Mouse (Mus musculus) embryonic stem cell, embryonic (primary cell): ENCODE measurements around the gene Fetub.

ENCODE experiments used
- CTCF ChIA-PET, 4 experiments: fragments of 300-600 bp in 2 of 4; fragments of 350-600 bp in 2 of 4; sonication (Branson Sonifier 250); formaldehyde crosslinking; loops; one replicate each; lab custom pipeline; 2022; ENCODE audit warnings: inconsistent platforms in 2 of 4; lab: Charles Lee
- POLR2A ChIA-PET, 4 experiments: fragments of 300-600 bp in 2 of 4; fragments of 350-600 bp in 2 of 4; sonication (Branson Sonifier 250); formaldehyde crosslinking; loops; one replicate each; lab custom pipeline; 2022; ENCODE audit warnings: antibody characterized with exemption in 4 of 4, inconsistent platforms in 1 of 4; lab: Charles Lee

Gene Fetub

GRCm38 (mm10) chr16:22894095-22894494, 24.0 kb upstream of the Fetub start:
- CTCF ChIA-PET, result interaction anchor here in 1 of 4 experiments (0.6 kb wide), 1 partner anchor 39 kb away, joined by 10 read pairs; no protein-coding TSS in a partner anchor
- POLR2A ChIA-PET, result interaction anchor here in 2 of 4 experiments (1.0 to 1.2 kb wide), 3 partner anchors 13 to 208 kb away, joined by 3 read pairs; no protein-coding TSS in a partner anchor

DNA sequence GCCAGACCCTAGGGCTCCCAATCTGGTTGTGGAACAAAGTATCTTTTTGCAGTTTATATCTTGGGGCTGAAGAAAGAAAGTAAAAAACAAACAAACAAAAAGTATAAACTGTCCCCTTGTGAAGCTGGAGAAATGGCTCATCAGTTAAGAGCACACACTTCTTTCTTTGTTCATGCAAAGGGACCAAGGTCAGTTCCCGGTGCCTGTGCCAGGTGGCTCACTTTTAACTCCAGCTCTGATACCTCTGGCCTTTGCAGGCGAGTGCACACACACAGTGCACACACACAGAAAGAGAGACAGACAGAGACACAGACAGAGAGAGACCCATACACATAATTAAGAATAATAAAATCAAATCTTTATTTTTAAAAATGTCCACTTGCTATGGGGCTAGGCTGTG, 21.5 kb upstream of the Fetub start:
- CTCF ChIA-PET, result no interaction called here
- POLR2A ChIA-PET, result no interaction called here

DNA sequence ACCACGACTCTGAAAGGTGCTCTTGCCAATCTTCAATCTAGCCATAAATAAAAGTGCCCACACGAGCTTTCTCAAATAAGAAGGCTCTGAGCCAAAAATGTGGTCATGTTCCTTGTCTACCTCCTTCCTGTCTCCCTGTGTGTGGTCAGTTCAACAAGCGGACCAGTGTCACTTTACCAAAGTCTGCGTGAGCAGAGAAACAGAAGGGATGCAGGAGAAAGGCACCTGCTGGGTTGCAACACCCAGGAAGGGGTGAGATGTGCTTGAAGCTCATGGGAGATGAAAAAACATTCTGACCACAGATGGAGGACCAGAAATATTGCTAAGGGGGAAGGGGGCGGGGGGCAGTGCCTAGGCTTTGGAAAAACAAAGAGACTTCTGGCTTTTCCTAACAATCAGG, 18.8 kb upstream of the Fetub start:
- CTCF ChIA-PET, result no interaction called here

DNA sequence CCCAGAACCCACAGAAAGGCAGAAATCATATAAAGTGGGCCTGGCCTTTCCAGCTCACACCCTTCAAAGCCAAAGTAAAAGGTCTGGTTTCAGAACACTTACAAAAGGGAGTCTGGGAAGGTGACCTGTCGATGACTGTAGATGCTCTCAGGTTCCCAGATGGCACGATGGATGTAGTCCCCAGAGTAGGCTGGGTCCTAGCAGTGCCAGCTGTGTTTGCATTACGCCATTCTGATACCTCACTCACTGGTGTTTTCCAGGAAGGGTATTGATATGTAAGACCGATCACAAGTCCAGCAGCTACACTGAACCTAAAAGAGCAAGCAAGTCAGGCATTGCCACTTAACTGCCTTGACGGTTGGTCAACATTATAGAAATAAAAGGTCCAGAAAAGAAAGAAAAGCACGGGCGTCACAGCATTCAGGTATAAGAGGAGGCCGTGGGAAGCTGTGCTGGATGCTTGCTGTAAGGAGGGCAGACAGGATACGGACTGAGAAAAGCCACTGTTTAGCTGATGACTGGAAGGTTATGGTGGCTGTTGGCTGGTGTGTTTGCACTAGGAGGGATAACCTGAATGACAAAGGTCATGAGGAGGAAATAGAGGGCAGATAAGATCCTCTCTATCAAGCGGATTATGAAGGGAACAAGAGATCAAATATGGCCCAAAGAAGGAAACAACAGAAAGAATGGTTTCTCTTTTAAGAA, 18.1 kb upstream of the Fetub start:
- CTCF ChIA-PET, result no interaction called here
- POLR2A ChIA-PET, result interaction anchor here in 2 of 4 experiments (0.6 to 1.8 kb wide), 5 partner anchors 17 to 208 kb away, joined by 3 to 5 read pairs (median 4); partner anchors contain the start of gene Fetub (in 1 of the 2)

More for the DNA sequence above, 18.8 kb upstream of the Fetub start:
- POLR2A ChIA-PET, result interaction anchor here in 2 of 4 experiments (0.6 to 1.8 kb wide), 4 partner anchors 18 to 257 kb away, joined by 3 to 4 read pairs (median 4); partner anchors contain the start of gene Fetub (in 1 of the 2)

DNA sequence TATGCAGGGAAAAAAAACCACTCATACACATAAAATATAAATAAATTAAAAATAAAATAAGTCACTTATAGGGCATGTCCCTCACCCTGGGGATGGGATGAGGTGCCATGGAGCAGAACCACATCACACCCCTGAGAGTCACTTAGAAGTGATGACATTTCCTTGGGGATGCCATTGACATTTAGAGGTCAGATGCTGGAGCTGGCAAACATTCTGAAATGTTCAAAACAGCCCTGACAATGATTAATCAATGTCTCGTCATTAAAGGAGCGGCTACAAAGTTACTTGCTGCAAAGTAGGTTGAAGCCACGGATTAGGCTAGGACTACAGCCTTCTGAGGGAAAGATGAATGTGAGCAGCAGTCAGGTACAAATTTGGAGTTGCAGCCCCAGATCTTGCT, 16.8 kb upstream of the Fetub start:
- CTCF ChIA-PET, result no interaction called here

GRCm38 (mm10) chr16:22909290-22909689, 8.8 kb upstream of the Fetub start:
- CTCF ChIA-PET, result no interaction called here
- POLR2A ChIA-PET, result interaction anchor here in 2 of 4 experiments (0.6 to 1.6 kb wide), 3 partner anchors 8 to 12 kb away, joined by 3 to 5 read pairs (median 4); partner anchors contain the start of gene Fetub (in 2 of the 2)

More for the DNA sequence above, 16.8 kb upstream of the Fetub start:
- POLR2A ChIA-PET, result no interaction called here

DNA sequence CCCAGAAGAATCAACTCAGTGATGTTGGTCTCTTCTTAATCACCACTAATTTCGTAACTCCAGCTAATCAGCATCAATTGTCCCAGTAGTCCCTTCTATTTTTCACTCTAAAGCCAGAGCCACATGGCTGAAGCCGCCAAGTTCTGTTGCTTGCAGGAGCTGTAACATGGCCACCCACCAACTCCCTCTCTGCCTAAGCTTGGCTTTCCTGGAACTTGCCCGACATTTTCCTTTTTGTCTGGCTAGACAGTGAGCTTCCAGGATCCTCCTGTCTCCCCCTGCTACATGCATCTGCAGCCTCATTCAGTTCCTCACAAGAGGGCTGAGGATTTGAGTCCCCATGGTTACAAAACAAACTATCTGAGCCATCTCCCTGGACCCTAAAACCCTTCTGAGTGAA, 6.1 kb upstream of the Fetub start:
- ChIA-PET POLR2A (interaction anchor here in 2 of 4 experiments (1.2 to 1.5 kb wide), 2 partner anchors 8 to 55 kb away, joined by 3 to 5 read pairs; partner anchors contain the start of genes Dnajb11 (in 1 of the 2) and Tbccd1 (in 1 of the 2)), CTCF (no interaction called here)

GRCm38 (mm10) chr16:22912886-22913285, 5.2 kb upstream of the Fetub start:
- POLR2A ChIA-PET, result interaction anchor here in 2 of 4 experiments (0.8 to 1.5 kb wide), 3 partner anchors 9 to 56 kb away, joined by 3 to 5 read pairs (median 3); partner anchors contain the start of genes Dnajb11 (in 1 of the 2) and Tbccd1 (in 1 of the 2)
- CTCF ChIA-PET, result no interaction called here

- CTCF ChIA-PET, result interaction anchor here in 1 of 4 experiments (1.3 kb wide), 1 partner anchor 107 kb away, joined by 3 read pairs; no protein-coding TSS in a partner anchor
- POLR2A ChIA-PET, result interaction anchor here in 1 of 4 experiments (2.6 kb wide), 1 partner anchor 17 kb away, joined by 10 read pairs; no protein-coding TSS in a partner anchor
Observed at GRCm38 (mm10) chr16:22914276-22914675, 3.9 kb upstream of the Fetub start.

- ChIA-PET POLR2A (interaction anchor here (0.6 to 6.0 kb wide), 19 partner anchors 9 to 606 kb away, joined by 3 to 67 read pairs (median 4); no protein-coding TSS in a partner anchor), CTCF (interaction anchor here in 3 of 4 experiments (0.6 to 0.7 kb wide), 3 partner anchors 12 to 363 kb away, joined by 3 read pairs; no protein-coding TSS in a partner anchor)
Observed at GRCm38 (mm10) chr16:22918664-22919312, 654 bp downstream of the Fetub start.

- ChIA-PET CTCF (no interaction called here), POLR2A (interaction anchor here (0.6 to 6.0 kb wide), 18 partner anchors 10 to 1450 kb away, joined by 3 to 67 read pairs (median 4); no protein-coding TSS in a partner anchor)
Observed at GRCm38 (mm10) chr16:22919971-22920854, 2.1 kb downstream of the Fetub start.

DNA sequence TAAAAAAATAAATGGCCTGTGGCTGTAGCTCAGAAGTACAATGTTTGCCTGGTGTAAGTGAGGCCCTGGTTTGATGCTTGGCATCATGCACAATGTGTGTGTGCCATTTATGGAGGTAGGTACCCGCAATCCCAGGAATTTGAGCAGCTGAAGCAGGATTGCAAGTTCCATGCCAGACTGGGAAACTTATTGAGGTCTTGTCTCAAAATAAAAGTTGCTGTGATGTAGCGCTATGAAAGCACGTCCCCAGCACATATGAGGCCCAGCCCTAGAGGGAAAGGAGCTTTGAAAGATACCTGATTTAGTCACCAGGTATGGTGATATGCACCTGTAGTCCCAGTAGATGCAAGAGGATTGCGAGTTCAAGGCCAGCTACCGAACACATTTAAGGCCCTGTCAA, 3.6 kb downstream of the Fetub start:
- CTCF ChIA-PET, result interaction anchor here in 1 of 4 experiments (0.7 kb wide), 1 partner anchor 9 kb away, joined by 3 read pairs; no protein-coding TSS in a partner anchor
- POLR2A ChIA-PET, result interaction anchor here in 3 of 4 experiments (0.6 to 6.0 kb wide), 5 partner anchors 9 to 34 kb away, joined by 3 to 67 read pairs (median 7); no protein-coding TSS in a partner anchor

- CTCF ChIA-PET, result no interaction called here
- POLR2A ChIA-PET, result interaction anchor here in 3 of 4 experiments (0.6 to 6.0 kb wide), 5 partner anchors 8 to 90 kb away, joined by 4 to 67 read pairs (median 7); no protein-coding TSS in a partner anchor
Observed at GRCm38 (mm10) chr16:22922433-22922832, 4.3 kb downstream of the Fetub start.

DNA sequence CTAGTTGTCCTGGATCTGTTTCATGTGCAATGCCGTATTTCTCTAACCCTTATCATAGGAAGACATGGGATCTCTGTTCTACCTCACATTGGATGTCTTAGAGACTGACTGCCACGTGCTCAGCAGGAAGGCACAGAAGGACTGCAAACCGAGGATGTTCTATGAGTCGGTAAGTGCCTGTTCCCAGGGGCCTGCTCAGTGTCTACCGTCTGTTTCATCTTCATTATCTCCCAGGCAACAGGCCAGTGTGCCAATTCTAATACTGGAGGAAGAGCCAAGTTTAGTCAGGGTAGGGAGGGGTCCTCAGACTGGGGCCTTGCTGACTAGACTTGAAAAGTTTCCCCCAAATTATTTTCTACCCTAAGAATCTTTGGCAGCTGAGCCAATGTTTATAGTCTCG, 11.4 kb downstream of the Fetub start:
- CTCF ChIA-PET, result no interaction called here
- POLR2A ChIA-PET, result interaction anchor here (0.7 to 4.1 kb wide), 4 partner anchors 9 to 12 kb away, joined by 3 to 67 read pairs (median 21); partner anchors contain the start of gene Fetub (in 2 of the 4)

DNA sequence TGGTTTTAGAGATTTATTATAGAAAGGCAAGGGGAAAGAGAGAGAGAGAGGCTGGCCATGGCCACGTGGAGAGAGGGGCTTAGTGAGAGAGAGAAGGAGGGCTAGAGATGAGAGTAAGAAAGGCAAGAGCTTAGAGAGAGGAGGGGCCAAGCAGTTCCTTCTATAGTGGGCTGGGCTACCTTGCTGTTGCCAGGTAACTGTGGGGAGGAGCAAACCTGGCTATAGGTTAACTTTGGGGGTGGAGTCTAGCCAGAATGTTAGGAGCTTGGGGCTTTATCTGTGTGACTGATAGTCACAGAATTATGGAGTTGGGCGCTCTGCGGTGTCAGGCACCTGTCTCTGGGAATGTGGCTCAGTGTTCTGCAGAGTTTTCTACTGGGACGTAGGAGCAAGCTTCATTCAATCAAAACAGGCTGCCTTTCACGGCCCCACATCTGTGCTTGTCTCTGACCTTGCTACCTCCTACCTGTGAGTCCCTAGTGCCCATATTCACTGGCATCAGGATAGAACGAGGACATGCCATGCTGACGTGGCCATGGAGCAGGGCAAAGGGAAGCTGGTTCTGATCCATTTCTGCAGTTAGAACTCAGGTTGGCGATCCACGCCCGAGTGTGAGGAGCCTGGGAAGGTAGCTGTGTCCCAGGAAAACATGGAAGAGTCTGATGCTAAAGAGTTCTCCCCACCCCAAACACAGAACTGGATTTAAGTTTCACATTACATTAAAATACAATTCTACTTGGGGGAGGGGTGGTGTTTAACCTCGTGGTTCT, 13.5 kb downstream of the Fetub start:
- CTCF ChIA-PET, result interaction anchor here in 2 of 4 experiments (0.5 to 1.2 kb wide), 3 partner anchors 10 to 194 kb away, joined by 3 to 5 read pairs (median 4); no protein-coding TSS in a partner anchor
- POLR2A ChIA-PET, result interaction anchor here (0.6 to 4.1 kb wide), 21 partner anchors 9 to 196 kb away, joined by 3 to 67 read pairs (median 3); partner anchors contain the start of genes Fetub (in 2 of the 4) and Rfc4 (in 1 of the 4)

DNA sequence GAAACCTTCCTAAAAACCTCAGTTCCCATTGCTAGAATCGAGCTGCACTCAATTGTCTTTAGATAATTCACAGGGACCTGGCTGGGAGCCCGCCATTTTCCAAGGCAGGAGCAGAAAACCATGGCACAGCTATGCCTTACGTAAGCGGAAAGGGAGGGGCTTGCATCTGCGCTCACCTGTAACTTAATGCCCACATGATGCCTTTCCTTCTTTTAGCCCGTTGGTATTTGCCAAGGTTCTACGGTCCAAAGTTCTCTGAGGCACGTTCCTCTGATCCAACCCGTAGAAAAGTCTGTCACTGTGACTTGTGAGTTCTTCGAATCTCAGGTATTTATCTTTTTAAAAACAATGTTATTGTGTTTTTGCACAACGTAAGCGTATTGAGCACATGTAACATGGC, 19.5 kb downstream of the Fetub start:
- ChIA-PET POLR2A (interaction anchor here in 2 of 4 experiments (0.7 kb wide), 2 partner anchors 18 to 94 kb away, joined by 3 to 4 read pairs; no protein-coding TSS in a partner anchor), CTCF (no interaction called here)

DNA sequence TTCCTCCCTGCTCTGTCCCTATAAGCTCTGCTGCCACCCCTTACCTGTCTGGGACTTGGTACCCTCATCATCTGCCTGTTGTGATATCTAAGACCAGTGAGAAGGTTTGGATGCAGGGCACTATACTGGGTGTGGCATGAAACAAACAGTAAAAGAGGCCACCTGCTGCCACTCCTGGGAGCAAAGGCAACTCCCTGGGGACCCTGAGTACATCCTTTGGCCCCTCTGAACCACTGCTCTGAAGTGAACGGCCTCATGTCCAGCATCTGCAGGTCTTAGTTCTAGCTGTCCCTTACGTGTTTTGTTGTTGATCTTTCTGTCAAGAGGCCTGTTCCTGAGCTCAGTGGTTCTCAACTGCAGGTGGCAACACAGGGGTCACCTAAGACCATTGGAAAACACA, 20.4 kb downstream of the Fetub start:
- POLR2A ChIA-PET, result interaction anchor here in 2 of 4 experiments (0.6 to 1.3 kb wide), 3 partner anchors 19 to 687 kb away, joined by 3 read pairs; partner anchors contain the start of gene Fetub (in 1 of the 2)
- CTCF ChIA-PET, result no interaction called here
